ENCODE assay signal across 29 mouse cellular contexts in genomic region chr9:103491985-103492384, GRCm38 (mm10). TPM values are rescaled to one million over a fixed set of nuclear protein-coding genes. Genes with fewer than 3 reads are reported as not detected.
DNase-seq lines count a peak whose midpoint lies in the region; ATAC-seq lines count a peak whose summit lies in the region.
"Had no signal": no experiment of that assay in that cellular context is flagged by ENCODE, and none has a peak within 500 bp of the region (broad histone marks: within the 10 kb centered on the region; RNA-seq: fewer than 3 reads in every experiment).

No protein-coding gene starts in this region.

- H3K27ac ChIP-seq in heart, embryonic 10.5 days: peak overlapping the region; percentile 73; the same call in 1 of the 2 replicates
- peak overlapping the region; percentile 22 for H3K27ac ChIP-seq in heart, embryonic 13.5 days (replicated peaks)
- H3K27ac ChIP-seq in heart, embryonic 16.5 days (ENCODE audit: low read length): 0 out of 2 replicates have a peak overlapping the region, but pooled peaks have one; percentile 2
- H3K27ac ChIP-seq: embryonic facial prominence, embryonic 10.5 days; embryonic facial prominence, embryonic 13.5 days; forebrain, embryonic 12.5 days; forebrain, embryonic 15.5 days; hindbrain, embryonic 14.5 days; hindbrain, postnatal 0 days had no signal

- H3K36me3 ChIP-seq in heart, embryonic 10.5 days: peaks cover 16% of the 10 kb centered on the region
- H3K36me3 ChIP-seq in heart, embryonic 13.5 days: peaks cover 12% of the 10 kb centered on the region
- H3K36me3 ChIP-seq in heart, embryonic 16.5 days (ENCODE audit: control insufficient read depth, insufficient read depth): no peaks in the 10 kb centered on the region
- H3K36me3 ChIP-seq: embryonic facial prominence, embryonic 10.5 days; embryonic facial prominence, embryonic 13.5 days; forebrain, embryonic 15.5 days; G1E had no signal

- no peak overlapping the region for H3K4me2 ChIP-seq in heart, embryonic 13.5 days
- no peak overlapping the region for H3K4me2 ChIP-seq in heart, embryonic 16.5 days (ENCODE audit: low read depth, low read length)
- H3K4me2 ChIP-seq: embryonic facial prominence, embryonic 13.5 days; forebrain, embryonic 12.5 days; forebrain, embryonic 15.5 days; hindbrain, embryonic 14.5 days had no signal

- ATAC-seq in heart, embryonic 13.5 days (ENCODE audit: extremely low read depth, insufficient number of reproducible peaks, low FRiP score, low TSS enrichment): no peak
- ATAC-seq in heart, embryonic 16.5 days (replicated peaks; ENCODE audit: extremely low read depth, insufficient read depth, low FRiP score): no peak
- ATAC-seq: forebrain, embryonic 15.5 days; hindbrain, postnatal 0 days; inflammation-experienced regulatory T-cells, adult 6 months; intestine, embryonic 16.5 days; Patski had no signal

- no peak overlapping the region for H3K4me3 ChIP-seq in heart, embryonic 10.5 days
- no peak overlapping the region for H3K4me3 ChIP-seq in heart, embryonic 13.5 days
- no peak overlapping the region for H3K4me3 ChIP-seq in heart, embryonic 16.5 days (ENCODE audit: low read length)
- H3K4me3 ChIP-seq: embryonic facial prominence, embryonic 10.5 days; embryonic facial prominence, embryonic 13.5 days; erythroblast, embryonic 14.5 days; forebrain, embryonic 12.5 days; forebrain, embryonic 15.5 days had no signal

- no peaks in the 10 kb centered on the region for H3K9me3 ChIP-seq in heart, embryonic 10.5 days
- no peaks in the 10 kb centered on the region for H3K9me3 ChIP-seq in heart, embryonic 13.5 days
- H3K9me3 ChIP-seq in heart, embryonic 16.5 days (replicated peaks; ENCODE audit: control insufficient read depth, low read length): no peaks in the 10 kb centered on the region
- H3K9me3 ChIP-seq: embryonic facial prominence, embryonic 10.5 days; embryonic facial prominence, embryonic 13.5 days; forebrain, embryonic 12.5 days; forebrain, embryonic 15.5 days had no signal

- DNase-seq in heart, embryonic 10.5 days (ENCODE audit: low spot score): no peak
- no peak for DNase-seq in heart, adult 18-20 months
- DNase-seq in heart, postnatal 36 days: no peak
- no peak for DNase-seq in heart, postnatal 25 days (ENCODE audit: low spot score)
- DNase-seq: adrenal gland, postnatal 10 days; adrenal gland, postnatal 36 days; B cell, adult 2 months; cerebellum, adult 18-20 months; cerebellum, adult 9-11 months; cerebellum, postnatal 25 days; embryo, embryonic 11 days; gastrocnemius, postnatal 25 days; kidney, adult 18-20 months; kidney, adult 9 months had no signal

- 46% methylated on average over 8 of the region's 8 CpGs for WGBS in heart, embryonic 10.5 days
- WGBS in heart, embryonic 13.5 days: 42% methylated on average over 8 of the region's 8 CpGs
- 42% methylated on average over 8 of the region's 8 CpGs for WGBS in heart, embryonic 16.5 days

- intact Hi-C loops in heart, postnatal 36 days (cut with DNase I): loop anchor here (5.0 to 10.0 kb wide), 3 partner anchors 110 to 423 kb away; no protein-coding TSS in a partner anchor
- intact Hi-C loops in heart, postnatal 25 days (cut with DNase I): loop anchor here (2.0 kb wide), 1 partner anchor 505 kb away; no protein-coding TSS in a partner anchor

- 0 out of 2 replicates have a peak overlapping the region, but pooled peaks have one; percentile 38 for H3K9ac ChIP-seq in heart, embryonic 13.5 days
- no peak overlapping the region for H3K9ac ChIP-seq in heart, embryonic 16.5 days (ENCODE audit: low read length)
- H3K9ac ChIP-seq: embryonic facial prominence, embryonic 13.5 days; forebrain, embryonic 12.5 days; forebrain, embryonic 15.5 days; hindbrain, embryonic 14.5 days had no signal

- no peaks in the 10 kb centered on the region for H3K27me3 ChIP-seq in heart, embryonic 10.5 days (ENCODE audit: insufficient read depth, poor library complexity, severe bottlenecking)
- no peaks in the 10 kb centered on the region for H3K27me3 ChIP-seq in heart, embryonic 13.5 days (replicated peaks)
- no peaks in the 10 kb centered on the region for H3K27me3 ChIP-seq in heart, embryonic 16.5 days (ENCODE audit: control insufficient read depth, insufficient read depth, low read length)
- H3K27me3 ChIP-seq: embryonic facial prominence, embryonic 13.5 days; forebrain, embryonic 15.5 days had no signal

- H3K4me1 ChIP-seq in heart, embryonic 10.5 days: peaks cover 74% of the 10 kb centered on the region
- peaks cover 72% of the 10 kb centered on the region for H3K4me1 ChIP-seq in heart, embryonic 13.5 days
- H3K4me1 ChIP-seq in heart, embryonic 16.5 days (ENCODE audit: control insufficient read depth, insufficient read depth, low read length): peaks cover 33% of the 10 kb centered on the region

RNA-seq across cellular contexts. Expression of gene Bfsp2, which starts 11.8 kb away (rescaled TPM):
- 0.39 and 0.74 TPM in 2 replicates for polyA plus RNA-seq in heart, embryonic 10.5 days (2016; fragmentation: Nextera tagmentation; extraction: Ambion mirVana)
- 1 to 10 TPM in 1 of 2 experiments, under 1 TPM in 1; 0.84 to 1.2 TPM for total RNA-seq in heart, adult 18-20 months (2021)
- polyA plus RNA-seq in heart, embryonic 13.5 days (2015; fragmentation: Nextera tagmentation; extraction: Ambion mirVana): 0.69 and 1.1 TPM in 2 replicates
- under 1 TPM; 0.28 to 0.60 TPM for total RNA-seq in heart, postnatal 36 days (2021)
- polyA plus RNA-seq in heart, embryonic 16.5 days (2015; fragmentation: Nextera tagmentation; extraction: Ambion mirVana): 0.76 and 1.1 TPM in 2 replicates
- total RNA-seq in heart, postnatal 25 days (2021): under 1 TPM; 0.22 to 0.47 TPM
- total RNA-seq: adrenal gland, adult 18-20 months; adrenal gland, postnatal 36 days; G1E had no signal
- polyA plus RNA-seq: G1E; gonadal fat pad, adult 2 months; intestine, embryonic 16.5 days; Patski had no signal

Comparison
In these comparisons a context has a peak if more than half of its experiments do, and no peak if none do; other contexts are left out.
1. H3K27ac ChIP-seq: peak in every context shown above with its lines; median percentile 73 in heart, embryonic 10.5 days; 22 in heart, embryonic 13.5 days; 2 in heart, embryonic 16.5 days.